Mouse (Mus musculus): ENCODE results near the gene Iqgap3. TPM values are rescaled to one million over a fixed set of nuclear protein-coding genes. Genes with fewer than 3 reads are reported as not detected.

Gene Iqgap3
- total and polyA plus RNA-seq, 2 experiments from 2014 or later: 1.2 to 5.4 TPM

DNA sequence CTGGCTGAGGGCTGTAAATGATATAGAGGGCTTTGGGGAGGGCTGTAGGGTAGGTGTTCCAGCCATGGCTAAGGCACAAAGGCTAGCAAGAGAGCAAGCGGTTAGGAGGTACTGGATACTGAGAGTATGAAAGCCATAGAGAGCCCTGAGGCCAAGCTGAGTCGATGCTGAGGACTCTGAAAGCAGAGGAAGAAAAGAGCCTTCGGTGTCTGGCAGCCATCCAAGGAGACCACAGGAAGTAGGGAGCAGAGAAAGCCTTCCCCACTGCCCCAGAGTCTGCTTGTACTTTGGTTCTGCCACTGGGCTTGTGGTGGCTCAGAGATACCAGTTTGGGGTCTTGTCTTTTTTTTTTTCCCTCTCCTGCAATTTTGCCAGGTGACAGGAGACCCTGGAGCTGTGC lies 18.5 kb downstream of the Iqgap3 start:
- Histone ChIP-seq H3K9ac (replicated peaks; ENCODE audit: low read length, poor library complexity, severe bottlenecking) (no peak overlapping the region), H3K4me1 (ENCODE audit: insufficient read depth, low read length) (no peaks in the 10 kb centered on the region), H3K27me3 (ENCODE audit: insufficient read depth, low read length) (no peaks in the 10 kb centered on the region), H3K4me3 (ENCODE audit: low read depth, low read length) (no peak overlapping the region), H3K27ac (ENCODE audit: low read depth, low read length) (no peak overlapping the region), H3K36me3 (ENCODE audit: insufficient read depth, low read length) (no peaks in the 10 kb centered on the region), H3K4me2 (ENCODE audit: low read depth, low read length, poor library complexity, severe bottlenecking) (no peak overlapping the region), H3K9me3 (ENCODE audit: low read length) (no peaks in the 10 kb centered on the region)
- peak; percentile 15 for DNase-seq (ENCODE audit: low spot score)
- TF ChIP-seq CTCF (IDR thresholded peaks at IDR 0.05): no peak
- ATAC-seq (ENCODE audit: low FRiP score): no peak
- 63% methylated on average over 3 of the region's 3 CpGs for WGBS

DNA sequence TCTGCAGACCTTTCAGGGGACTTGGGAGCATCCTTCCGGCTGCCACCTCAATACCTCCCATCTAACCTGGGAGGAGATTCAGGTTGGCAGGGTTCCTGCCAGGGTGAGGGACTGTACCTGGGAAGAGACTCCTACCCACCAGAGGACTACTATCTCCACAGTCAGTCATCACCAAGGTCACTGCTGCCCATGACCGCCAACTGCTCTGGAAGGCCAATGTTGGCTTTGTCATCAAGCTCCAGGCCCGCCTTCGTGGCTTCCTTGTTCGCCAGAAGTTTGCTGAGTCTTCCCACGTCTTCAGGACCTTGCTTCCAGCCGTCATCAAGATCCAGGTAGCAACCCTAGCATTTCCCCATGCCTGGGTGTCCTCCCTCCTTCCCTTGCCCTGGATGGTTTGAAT lies 20.0 kb downstream of the Iqgap3 start:
- H3K9ac ChIP-seq (replicated peaks; ENCODE audit: low read length, poor library complexity, severe bottlenecking): no peak overlapping the region
- 95% methylated on average over 7 of the region's 7 CpGs for WGBS

DNA sequence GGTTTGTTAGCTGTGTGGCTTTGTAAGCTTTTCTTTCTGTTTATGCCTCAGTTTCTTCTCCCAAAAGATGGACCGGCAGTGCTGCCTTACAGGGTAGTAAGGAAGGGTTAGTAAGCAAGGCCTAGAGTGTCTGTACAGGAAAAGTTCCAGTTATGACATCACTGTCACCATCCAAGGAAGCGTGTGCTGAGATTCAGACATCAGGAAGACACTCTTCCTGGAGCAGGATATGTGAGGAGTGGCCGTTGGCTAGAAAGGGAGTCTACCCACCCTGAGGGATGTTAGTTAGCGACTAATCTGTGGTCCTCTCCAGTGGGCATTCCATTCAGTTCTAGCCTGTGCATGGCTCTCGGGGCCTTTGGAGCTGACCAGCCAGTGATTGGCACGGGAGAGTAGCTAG lies 20.4 kb downstream of the Iqgap3 start:
- WGBS: 89% methylated on average over 6 of the region's 6 CpGs
- Histone ChIP-seq H3K9ac (replicated peaks; ENCODE audit: low read length, poor library complexity, severe bottlenecking) (no peak overlapping the region), H3K4me2 (ENCODE audit: low read depth, low read length, poor library complexity, severe bottlenecking) (no peak overlapping the region), H3K9me3 (ENCODE audit: low read length) (no peaks in the 10 kb centered on the region), H3K4me3 (ENCODE audit: low read depth, low read length) (no peak overlapping the region), H3K4me1 (ENCODE audit: insufficient read depth, low read length) (no peaks in the 10 kb centered on the region), H3K27me3 (ENCODE audit: insufficient read depth, low read length) (no peaks in the 10 kb centered on the region), H3K27ac (ENCODE audit: low read depth, low read length) (no peak overlapping the region), H3K36me3 (ENCODE audit: insufficient read depth, low read length) (no peaks in the 10 kb centered on the region)
- DNase-seq (ENCODE audit: low spot score) (no peak), ATAC-seq (ENCODE audit: low FRiP score) (no peak)
- no peak for TF ChIP-seq CTCF (IDR thresholded peaks at IDR 0.05)

More for the DNA sequence above, 20.0 kb downstream of the Iqgap3 start:
- H3K4me3 ChIP-seq (ENCODE audit: low read depth, low read length): no peak overlapping the region
- no peak overlapping the region for H3K27ac ChIP-seq (ENCODE audit: low read depth, low read length)
- H3K27me3 ChIP-seq (ENCODE audit: insufficient read depth, low read length): no peaks in the 10 kb centered on the region
- no peak for TF ChIP-seq CTCF (IDR thresholded peaks at IDR 0.05)
- no peaks in the 10 kb centered on the region for H3K4me1 ChIP-seq (ENCODE audit: insufficient read depth, low read length)
- H3K36me3 ChIP-seq (ENCODE audit: insufficient read depth, low read length): no peaks in the 10 kb centered on the region
- H3K9me3 ChIP-seq (ENCODE audit: low read length): no peaks in the 10 kb centered on the region
- DNase-seq (ENCODE audit: low spot score) (no peak), ATAC-seq (ENCODE audit: low FRiP score) (no peak)
- no peak overlapping the region for H3K4me2 ChIP-seq (ENCODE audit: low read depth, low read length, poor library complexity, severe bottlenecking)

DNA sequence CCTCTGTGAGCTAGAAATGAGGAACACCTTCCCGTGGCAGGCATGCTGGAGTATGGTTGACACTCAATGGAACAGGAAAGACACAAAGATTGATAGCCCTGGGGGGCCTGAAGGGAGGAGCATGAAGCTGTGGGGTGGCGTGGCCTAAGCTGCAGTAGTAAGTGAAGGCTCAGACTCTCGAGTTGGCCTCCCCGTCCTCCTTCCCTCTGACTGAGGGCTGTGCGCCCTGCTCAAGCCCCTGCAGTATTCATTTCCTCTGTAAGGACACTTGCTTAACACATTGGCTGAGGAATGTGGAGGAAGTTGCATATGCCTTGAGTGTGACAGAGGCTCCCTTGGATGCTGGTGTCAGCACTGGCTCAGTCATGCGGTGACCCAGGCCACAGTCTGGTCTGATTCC lies 20.8 kb downstream of the Iqgap3 start:
- Histone ChIP-seq H3K4me2 (ENCODE audit: low read depth, low read length, poor library complexity, severe bottlenecking) (no peak overlapping the region), H3K36me3 (ENCODE audit: insufficient read depth, low read length) (no peaks in the 10 kb centered on the region), H3K27ac (ENCODE audit: low read depth, low read length) (no peak overlapping the region), H3K27me3 (ENCODE audit: insufficient read depth, low read length) (no peaks in the 10 kb centered on the region), H3K4me3 (ENCODE audit: low read depth, low read length) (no peak overlapping the region), H3K4me1 (ENCODE audit: insufficient read depth, low read length) (no peaks in the 10 kb centered on the region), H3K9me3 (ENCODE audit: low read length) (no peaks in the 10 kb centered on the region), H3K9ac (replicated peaks; ENCODE audit: low read length, poor library complexity, severe bottlenecking) (no peak overlapping the region)
- WGBS: 87% methylated on average over 6 of the region's 6 CpGs
- TF ChIP-seq CTCF (IDR thresholded peaks at IDR 0.05): no peak
- DNase-seq (ENCODE audit: low spot score): no peak
- ATAC-seq (ENCODE audit: low FRiP score): no peak

DNA sequence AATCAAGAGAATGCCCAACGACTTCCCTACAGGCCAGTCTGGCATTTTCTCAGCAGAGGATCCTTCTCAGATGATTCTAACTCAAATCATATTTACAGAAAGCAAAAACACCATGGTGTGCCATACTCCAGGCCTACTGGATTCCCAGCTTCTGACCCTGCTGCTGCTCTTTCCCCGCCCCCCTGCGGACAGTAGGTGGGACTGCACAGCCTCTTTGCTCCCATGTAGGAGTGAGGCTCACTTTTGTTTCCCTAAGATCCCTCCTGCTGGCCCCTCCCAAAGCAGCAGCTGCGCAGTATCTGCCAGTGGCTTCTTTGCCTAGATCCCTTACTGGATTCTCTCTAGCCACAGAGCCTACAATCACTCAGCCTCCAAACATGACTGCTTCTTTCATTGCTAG lies 24.4 kb downstream of the Iqgap3 start:
- no peak for DNase-seq (ENCODE audit: low spot score)
- Histone ChIP-seq H3K27ac (ENCODE audit: low read depth, low read length) (no peak overlapping the region), H3K9me3 (ENCODE audit: low read length) (no peaks in the 10 kb centered on the region), H3K27me3 (ENCODE audit: insufficient read depth, low read length) (no peaks in the 10 kb centered on the region), H3K4me3 (ENCODE audit: low read depth, low read length) (no peak overlapping the region), H3K36me3 (ENCODE audit: insufficient read depth, low read length) (no peaks in the 10 kb centered on the region), H3K4me2 (ENCODE audit: low read depth, low read length, poor library complexity, severe bottlenecking) (no peak overlapping the region), H3K9ac (replicated peaks; ENCODE audit: low read length, poor library complexity, severe bottlenecking) (no peak overlapping the region), H3K4me1 (ENCODE audit: insufficient read depth, low read length) (no peaks in the 10 kb centered on the region)
- TF ChIP-seq CTCF (IDR thresholded peaks at IDR 0.05): no peak
- 82% methylated on average over 4 of the region's 4 CpGs for WGBS
- ATAC-seq (ENCODE audit: low FRiP score): no peak

DNA sequence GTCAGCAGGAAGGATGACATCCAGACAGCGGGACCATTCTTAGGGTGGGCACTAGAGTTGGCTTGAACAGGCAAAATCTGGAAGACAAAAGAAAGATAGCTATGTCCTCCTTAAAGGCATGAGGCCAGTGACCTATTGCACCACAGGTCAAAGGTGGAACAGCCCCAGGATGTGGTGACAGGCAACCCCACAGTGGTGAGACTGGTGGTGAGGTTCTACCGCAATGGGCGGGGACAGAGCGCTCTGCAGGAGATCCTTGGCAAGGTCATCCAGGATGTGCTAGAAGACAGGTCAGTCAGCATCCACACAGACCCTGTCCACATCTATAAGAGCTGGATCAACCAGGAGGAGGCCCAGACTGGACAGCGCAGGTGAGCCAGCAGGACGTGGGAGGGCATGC lies 27.4 kb downstream of the Iqgap3 start:
- no peaks in the 10 kb centered on the region for H3K4me1 ChIP-seq (ENCODE audit: insufficient read depth, low read length)
- no peak overlapping the region for H3K27ac ChIP-seq (ENCODE audit: low read depth, low read length)
- H3K4me3 ChIP-seq (ENCODE audit: low read depth, low read length): no peak overlapping the region
- DNase-seq (ENCODE audit: low spot score): no peak
- ATAC-seq (ENCODE audit: low FRiP score): no peak
- H3K9me3 ChIP-seq (ENCODE audit: low read length): no peaks in the 10 kb centered on the region
- H3K4me2 ChIP-seq (ENCODE audit: low read depth, low read length, poor library complexity, severe bottlenecking): no peak overlapping the region
- H3K27me3 ChIP-seq (ENCODE audit: insufficient read depth, low read length): no peaks in the 10 kb centered on the region
- WGBS: 92% methylated on average over 6 of the region's 6 CpGs
- TF ChIP-seq CTCF (IDR thresholded peaks at IDR 0.05): no peak
- H3K9ac ChIP-seq (replicated peaks; ENCODE audit: low read length, poor library complexity, severe bottlenecking): no peak overlapping the region
- no peaks in the 10 kb centered on the region for H3K36me3 ChIP-seq (ENCODE audit: insufficient read depth, low read length)
